Mouse (Mus musculus): ENCODE results near the gene Gm2075.
"Not testable (repeated sequence)": the region's sequence is repeated elsewhere in the genome, so short reads cannot be mapped to it uniquely, and the experiment has no call there.

The Gm2075 gene

DNA sequence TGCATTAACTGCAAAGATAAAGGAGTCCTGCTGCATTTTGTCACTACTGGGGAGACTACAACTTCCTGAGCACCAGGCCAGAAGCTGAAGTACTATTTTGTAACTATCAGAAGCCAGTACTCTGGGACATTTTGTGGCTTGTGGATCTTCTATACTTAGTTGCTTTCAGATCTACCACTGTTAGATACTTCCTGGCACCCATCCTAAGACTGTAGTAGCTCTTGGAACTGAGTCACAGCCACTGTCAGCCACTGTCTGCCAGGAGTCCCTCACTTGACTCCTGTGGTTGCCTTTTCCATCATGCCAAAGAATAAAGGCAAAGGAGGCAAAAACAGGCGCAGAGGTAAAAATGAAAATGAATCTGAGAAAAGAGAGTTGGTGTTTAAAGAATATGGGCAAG is at the start of gene Gm2075:
TSS of gene Gm2075 (plus strand) at position 301 of the 400 bp plus-strand sequence.
- not testable (repeated sequence) for DNase-seq

DNA sequence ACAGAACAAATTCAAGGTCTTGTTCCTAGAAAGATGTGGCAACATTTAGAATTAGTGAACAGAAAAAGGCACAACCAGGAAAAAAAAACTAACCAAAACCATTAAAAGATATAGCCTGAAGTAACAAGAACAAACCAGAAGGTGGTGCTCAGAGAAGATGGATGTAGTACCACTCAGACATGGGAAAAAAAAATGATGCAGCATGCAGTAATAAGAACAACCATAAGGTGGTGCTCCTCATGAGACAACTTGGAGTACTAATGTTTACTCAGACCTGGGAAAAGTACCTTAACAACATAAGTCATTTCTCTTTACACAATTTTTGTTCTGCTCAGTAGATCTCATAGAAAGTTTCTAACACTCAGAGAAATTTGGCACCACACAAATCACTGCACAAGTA is 27.6 kb upstream of the Gm2075 start:
- DNase-seq, result not testable (repeated sequence)

DNA sequence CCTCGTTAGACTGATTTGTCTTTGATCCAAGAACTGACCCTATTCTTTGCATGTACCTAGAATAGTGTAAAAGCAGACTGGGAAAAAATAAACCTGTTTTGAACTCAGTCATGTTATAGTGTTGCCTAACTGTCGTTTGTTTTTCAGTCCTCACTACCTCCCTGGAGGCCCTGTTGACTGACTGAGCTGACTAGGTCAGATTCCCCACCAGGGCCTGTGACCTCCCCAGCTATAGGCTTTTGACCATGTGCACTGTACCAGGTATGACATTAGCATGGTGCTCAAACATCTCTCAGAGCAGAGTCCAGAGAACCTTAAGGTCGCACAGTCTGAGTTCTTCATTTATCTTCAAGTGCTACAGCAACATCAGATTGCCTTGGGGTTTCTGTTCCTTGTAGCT is 7.5 kb upstream of the Gm2075 start:
- not testable (repeated sequence) for DNase-seq

DNA sequence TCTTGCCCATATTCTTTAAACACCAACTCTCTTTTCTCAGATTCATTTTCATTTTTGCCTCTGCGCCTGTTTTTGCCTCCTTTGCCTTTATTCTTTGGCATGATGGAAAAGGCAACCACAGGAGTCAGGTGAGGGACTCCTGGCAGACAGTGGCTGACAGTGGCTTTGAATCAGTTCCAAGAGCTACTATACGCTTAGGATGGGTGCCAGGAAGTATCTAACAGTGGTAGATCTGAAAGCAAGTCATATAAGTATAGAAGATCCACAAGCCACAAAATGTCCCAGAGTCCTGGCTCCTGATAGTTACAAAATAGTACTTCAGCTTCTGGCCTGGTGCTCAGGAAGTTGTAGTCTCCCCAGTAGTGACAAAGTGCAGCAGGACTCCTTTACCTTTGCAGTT is 7.0 kb downstream of the Gm2075 start, which contains the start of gene Gm6803:
TSS of gene Gm6803 (minus strand) at position 101 of the 400 bp plus-strand sequence.
- DNase-seq, result not testable (repeated sequence)

DNA sequence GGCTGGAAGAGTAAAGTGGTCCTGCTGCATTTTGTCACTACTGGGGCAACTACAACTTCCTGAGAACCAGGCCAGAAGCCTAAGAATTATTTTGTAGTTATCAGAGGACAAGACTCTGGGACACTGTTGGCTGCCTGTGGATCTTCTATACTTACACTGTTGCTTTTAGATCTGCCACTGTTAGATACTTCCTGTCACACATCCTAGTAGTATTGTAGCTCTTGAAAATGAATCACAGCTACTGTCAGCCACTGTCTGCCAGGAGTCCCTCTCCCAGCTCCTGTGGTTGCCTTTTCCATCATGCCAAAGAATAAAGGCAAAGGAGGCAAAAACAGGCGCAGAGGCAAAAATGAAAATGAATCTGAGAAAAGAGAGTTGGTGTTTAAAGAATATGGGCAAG is 15.1 kb downstream of the Gm2075 start, which contains the start of gene Gm2056:
TSS of gene Gm2056 (plus strand) at position 301 of the 400 bp plus-strand sequence.
- not testable (repeated sequence) for DNase-seq

DNA sequence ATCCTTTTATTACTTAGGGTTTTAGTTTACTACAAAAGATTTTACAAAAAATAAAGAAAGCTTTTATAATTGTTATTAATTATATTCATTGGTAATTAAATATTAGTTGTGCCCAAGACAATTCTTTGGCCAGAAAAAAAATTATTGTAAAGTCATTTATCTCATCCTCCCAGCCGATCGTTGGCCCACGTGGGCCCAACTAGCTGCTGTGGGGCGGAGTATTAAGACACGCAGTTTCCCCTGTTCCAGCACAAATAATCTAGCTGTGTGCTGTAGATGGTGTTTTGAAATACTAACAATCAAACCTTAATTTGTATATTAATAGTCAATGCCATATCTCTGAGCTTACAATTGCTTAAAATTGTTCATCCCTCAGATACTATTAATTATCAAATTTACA is 20.6 kb downstream of the Gm2075 start:
- DNase-seq, result not testable (repeated sequence)

DNA sequence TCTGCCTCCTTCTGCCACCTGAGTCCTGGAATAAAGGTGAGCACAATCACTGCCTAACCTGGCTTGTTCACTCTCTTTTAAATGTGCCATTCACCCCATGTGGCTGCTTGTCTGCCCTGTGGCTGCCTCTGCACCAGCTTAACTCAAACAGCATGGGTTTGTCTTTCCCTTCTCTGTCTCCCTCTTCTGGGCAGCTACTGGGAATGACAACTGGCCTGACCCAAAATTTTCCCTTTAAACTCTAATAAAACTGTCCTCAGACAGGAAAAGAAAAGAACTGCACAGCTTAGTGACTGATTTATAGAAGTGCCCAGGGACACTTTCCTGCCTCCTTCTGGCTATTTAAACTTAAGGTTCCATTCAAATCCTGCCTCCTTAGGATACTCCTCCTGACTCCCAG is 27.4 kb downstream of the Gm2075 start:
- peak; percentile 0 for DNase-seq

DNA sequence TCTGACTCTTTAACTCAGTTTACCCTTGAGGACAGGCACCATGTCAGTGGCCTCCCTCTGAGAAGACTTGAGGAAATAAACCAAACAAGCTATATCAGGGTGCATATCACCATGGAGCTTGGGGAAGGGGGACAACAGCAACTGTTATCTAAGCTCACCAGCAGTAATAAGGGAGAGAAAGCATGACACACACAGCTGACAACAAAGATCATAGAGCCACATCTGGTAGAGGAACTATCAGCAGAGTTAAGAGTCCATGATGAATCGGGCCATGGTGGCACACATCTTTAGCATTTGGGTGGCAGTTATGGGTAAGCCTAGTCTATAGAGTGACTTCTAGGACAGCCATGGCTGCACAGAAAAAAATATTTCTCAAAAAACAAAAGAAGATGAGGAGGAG is 28.1 kb downstream of the Gm2075 start:
- DNase-seq, result not testable (repeated sequence)

DNA sequence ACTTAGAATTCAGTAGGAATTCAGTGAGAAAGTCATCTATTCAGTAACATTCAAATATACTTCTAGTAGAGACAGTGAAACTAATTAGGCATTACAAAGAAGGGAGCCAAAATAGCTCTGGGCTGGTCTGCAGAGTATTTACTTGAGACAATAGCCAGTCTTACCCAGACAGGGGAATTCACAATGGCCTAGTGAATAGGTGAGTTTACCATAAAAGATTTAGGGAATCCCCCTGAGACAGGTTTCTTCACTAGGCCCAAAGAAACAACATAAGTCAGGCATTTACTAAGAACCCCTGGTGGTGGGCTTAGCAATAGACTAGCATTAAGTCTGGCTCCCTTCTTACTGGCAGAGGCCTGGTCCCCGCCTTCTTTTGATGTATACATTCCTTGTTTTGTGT is 33.6 kb downstream of the Gm2075 start:
- DNase-seq, result not testable (repeated sequence)

Measured in embryo, embryonic 11 days (tissue).